Mouse (Mus musculus): ENCODE data around the gene Kif16b. TPM values are rescaled to one million over a fixed set of nuclear protein-coding genes. Genes with fewer than 3 reads are reported as not detected.

Gene Kif16b
- total and polyA plus RNA-seq, 2 experiments from 2014 or later, result 2.7 to 9.9 TPM

DNA sequence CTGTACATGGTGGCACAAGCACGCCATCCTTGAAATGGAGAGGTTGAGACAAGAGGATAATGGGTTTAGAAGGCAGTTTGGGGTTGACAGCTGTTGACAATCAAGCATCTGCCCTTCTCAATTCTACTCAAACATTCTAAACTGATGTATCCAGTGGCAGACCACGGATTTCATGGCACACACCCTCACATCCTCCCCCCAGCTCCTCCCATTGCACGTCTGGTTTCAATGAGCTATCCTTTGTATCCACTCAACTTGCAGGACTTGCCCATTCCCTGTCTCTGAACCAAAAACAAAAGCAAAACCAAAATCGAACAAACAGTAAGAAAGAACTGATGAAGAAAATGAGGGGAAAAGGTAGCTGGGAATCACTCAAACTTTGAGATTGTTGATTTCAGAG lies 183.7 kb downstream of the Kif16b start:
- 78% methylated on average over 4 of the region's 4 CpGs for whole genome bisulfite sequencing
- no peaks in the 10 kb centered on the region for H3K36me3 ChIP-seq (ENCODE audit: insufficient read depth)
- H3K4me3 ChIP-seq (ENCODE audit: low read depth, low read length), result no peak overlapping the region
- ATAC-seq (no peak), DNase-seq (no peak)
- H3K27ac ChIP-seq (ENCODE audit: low read depth, low read length), result no peak overlapping the region
- H3K4me2 ChIP-seq (ENCODE audit: low read depth), result no peak overlapping the region
- no peak for TF ChIP-seq CTCF (IDR thresholded peaks at IDR 0.05; ENCODE audit: low read depth)
- no peaks in the 10 kb centered on the region for H3K9me3 ChIP-seq (ENCODE audit: low read length)
- no peaks in the 10 kb centered on the region for H3K27me3 ChIP-seq (ENCODE audit: insufficient read depth, low read length)
- no peaks in the 10 kb centered on the region for H3K4me1 ChIP-seq (ENCODE audit: insufficient read depth)
- H3K9ac ChIP-seq, result no peak overlapping the region

DNA sequence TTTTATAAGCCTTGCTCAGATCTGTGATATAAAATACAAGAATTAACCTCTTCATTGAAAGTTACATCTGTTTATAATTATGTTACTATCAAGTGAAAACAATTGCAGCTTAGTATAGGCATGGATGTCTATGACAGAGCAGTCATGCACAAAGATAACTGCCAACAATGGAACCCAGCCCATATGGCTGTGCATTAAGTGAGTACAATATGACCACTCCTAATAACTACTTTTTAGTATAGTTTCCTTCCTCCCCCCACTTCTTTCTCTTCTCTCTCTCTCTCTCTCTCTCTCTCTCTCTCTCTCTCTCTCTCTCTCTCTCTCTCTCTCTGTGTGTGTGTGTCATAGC lies 185.4 kb downstream of the Kif16b start:
- H3K9ac ChIP-seq, result no peak overlapping the region

DNA sequence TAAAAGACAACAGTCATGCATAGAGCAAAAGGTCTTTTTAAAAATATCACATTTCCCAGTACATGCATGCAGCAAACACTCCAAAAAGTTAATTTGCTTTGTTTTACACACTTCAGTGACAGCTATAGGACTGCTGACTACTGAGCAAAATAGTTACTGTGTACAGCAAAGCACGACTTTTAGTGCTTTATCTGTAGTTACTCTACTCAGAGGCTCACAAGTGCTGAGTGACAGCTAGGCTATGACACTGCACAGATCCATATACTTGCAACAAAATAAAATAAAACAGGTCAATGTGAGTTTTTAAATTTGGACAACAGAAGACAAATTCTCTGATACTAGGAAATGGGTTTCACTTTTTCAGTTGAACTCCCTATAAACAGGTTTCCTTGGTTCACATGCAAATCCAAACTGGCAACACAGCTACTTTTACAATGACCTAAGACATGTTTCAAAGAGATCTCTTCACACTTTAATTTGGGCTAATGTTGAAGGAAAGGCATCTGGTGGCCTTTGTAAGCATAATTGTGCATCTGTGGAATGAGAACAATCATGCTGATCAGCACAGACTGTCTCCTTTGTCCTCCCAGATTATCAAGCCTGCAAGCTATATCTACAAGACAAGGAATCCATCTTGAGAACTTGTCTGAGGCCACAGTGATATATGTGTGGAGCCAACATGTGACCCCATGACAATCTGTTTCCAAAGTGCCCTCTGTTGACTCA lies 186.0 kb downstream of the Kif16b start:
- ATAC-seq (no peak), DNase-seq (no peak)
- 63% methylated on average over 1 of the region's 1 CpGs for WGBS

More for the DNA sequence above, 185.4 kb downstream of the Kif16b start:
- peaks cover 5% of the 10 kb centered on the region; the same call in 1 of the 2 replicates for H3K36me3 ChIP-seq (ENCODE audit: insufficient read depth)
- H3K4me3 ChIP-seq (ENCODE audit: low read depth, low read length), result no peak overlapping the region
- no peaks in the 10 kb centered on the region for H3K9me3 ChIP-seq (ENCODE audit: low read length)
- H3K4me2 ChIP-seq (ENCODE audit: low read depth), result no peak overlapping the region
- H3K4me1 ChIP-seq (ENCODE audit: insufficient read depth), result no peaks in the 10 kb centered on the region
- H3K27me3 ChIP-seq (ENCODE audit: insufficient read depth, low read length), result no peaks in the 10 kb centered on the region
- DNase-seq (no peak), ATAC-seq (no peak)
- no peak overlapping the region for H3K27ac ChIP-seq (ENCODE audit: low read depth, low read length)
- no peak for TF ChIP-seq CTCF (IDR thresholded peaks at IDR 0.05; ENCODE audit: low read depth)

DNA sequence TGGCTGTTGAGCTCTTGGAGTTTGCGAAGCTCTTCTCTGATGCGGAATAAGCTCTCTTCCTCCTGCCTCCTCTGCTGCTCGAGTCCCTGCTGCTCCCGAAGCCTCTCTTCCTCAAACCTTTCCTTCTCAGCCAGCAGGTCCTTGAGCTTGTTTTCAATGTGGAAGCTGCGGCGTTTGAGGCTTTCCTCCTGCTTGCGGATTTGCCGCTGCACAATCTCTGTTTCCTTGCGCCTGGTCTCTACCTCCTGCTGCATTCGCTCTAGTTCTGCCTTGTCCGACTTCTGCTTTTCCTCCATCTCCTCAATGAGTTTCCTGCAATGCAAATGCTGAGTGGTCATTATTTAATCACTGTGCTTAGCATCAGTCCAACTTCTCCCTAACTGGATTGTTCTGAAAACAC lies 188.6 kb downstream of the Kif16b start:
- 84% methylated on average over 11 of the region's 11 CpGs for WGBS
- H3K4me2 ChIP-seq (ENCODE audit: low read depth), result no peak overlapping the region
- no peak overlapping the region for H3K9ac ChIP-seq
- no peaks in the 10 kb centered on the region for H3K4me1 ChIP-seq (ENCODE audit: insufficient read depth)
- TF ChIP-seq CTCF (IDR thresholded peaks at IDR 0.05; ENCODE audit: low read depth), result no peak
- no peak overlapping the region for H3K27ac ChIP-seq (ENCODE audit: low read depth, low read length)
- H3K4me3 ChIP-seq (ENCODE audit: low read depth, low read length), result no peak overlapping the region
- no peaks in the 10 kb centered on the region for H3K27me3 ChIP-seq (ENCODE audit: insufficient read depth, low read length)
- H3K36me3 ChIP-seq (ENCODE audit: insufficient read depth), result peaks cover 5% of the 10 kb centered on the region; the same call in 1 of the 2 replicates
- no peaks in the 10 kb centered on the region for H3K9me3 ChIP-seq (ENCODE audit: low read length)
- no peak for ATAC-seq
- DNase-seq, result no peak

More for the DNA sequence above, 186.0 kb downstream of the Kif16b start:
- Histone ChIP-seq H3K36me3 (ENCODE audit: insufficient read depth) (peaks cover 5% of the 10 kb centered on the region; the same call in 1 of the 2 replicates), H3K27ac (ENCODE audit: low read depth, low read length) (no peak overlapping the region), H3K9ac (no peak overlapping the region), H3K4me3 (ENCODE audit: low read depth, low read length) (no peak overlapping the region), H3K4me2 (ENCODE audit: low read depth) (no peak overlapping the region), H3K4me1 (ENCODE audit: insufficient read depth) (no peaks in the 10 kb centered on the region), H3K27me3 (ENCODE audit: insufficient read depth, low read length) (no peaks in the 10 kb centered on the region), H3K9me3 (ENCODE audit: low read length) (no peaks in the 10 kb centered on the region)
- TF ChIP-seq CTCF (IDR thresholded peaks at IDR 0.05; ENCODE audit: low read depth), result no peak

DNA sequence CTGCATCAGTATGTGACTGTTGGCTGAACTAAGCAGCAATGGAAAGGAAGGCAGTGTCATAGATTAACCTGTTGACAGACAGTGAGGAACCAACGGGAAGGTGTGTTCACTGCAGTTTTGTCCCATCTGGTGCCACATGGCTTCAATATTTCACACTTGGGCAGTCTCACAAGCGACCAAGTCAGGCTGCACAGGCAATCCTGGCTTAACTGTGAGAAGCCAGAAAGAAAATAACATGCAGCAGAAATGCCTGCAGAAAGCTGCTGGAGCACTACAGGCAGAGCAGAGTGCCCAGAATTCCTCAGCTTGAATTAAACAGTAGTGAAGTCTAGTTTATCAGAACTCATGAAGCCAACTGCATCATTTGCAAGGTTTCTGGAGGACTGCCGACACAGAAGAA lies 192.0 kb downstream of the Kif16b start:
- H3K27me3 ChIP-seq (ENCODE audit: insufficient read depth, low read length), result no peaks in the 10 kb centered on the region
- H3K4me2 ChIP-seq (ENCODE audit: low read depth), result no peak overlapping the region
- no peak overlapping the region for H3K4me3 ChIP-seq (ENCODE audit: low read depth, low read length)
- no peak for DNase-seq
- 50% methylated on average over 3 of the region's 3 CpGs for WGBS
- TF ChIP-seq CTCF (IDR thresholded peaks at IDR 0.05; ENCODE audit: low read depth), result no peak
- no peak overlapping the region for H3K27ac ChIP-seq (ENCODE audit: low read depth, low read length)
- H3K9ac ChIP-seq, result no peak overlapping the region
- ATAC-seq, result peak; percentile 32; the same call in 1 of the 2 replicates
- no peaks in the 10 kb centered on the region for H3K4me1 ChIP-seq (ENCODE audit: insufficient read depth)
- no peaks in the 10 kb centered on the region for H3K9me3 ChIP-seq (ENCODE audit: low read length)
- H3K36me3 ChIP-seq (ENCODE audit: insufficient read depth), result peaks cover 5% of the 10 kb centered on the region; the same call in 1 of the 2 replicates

DNA sequence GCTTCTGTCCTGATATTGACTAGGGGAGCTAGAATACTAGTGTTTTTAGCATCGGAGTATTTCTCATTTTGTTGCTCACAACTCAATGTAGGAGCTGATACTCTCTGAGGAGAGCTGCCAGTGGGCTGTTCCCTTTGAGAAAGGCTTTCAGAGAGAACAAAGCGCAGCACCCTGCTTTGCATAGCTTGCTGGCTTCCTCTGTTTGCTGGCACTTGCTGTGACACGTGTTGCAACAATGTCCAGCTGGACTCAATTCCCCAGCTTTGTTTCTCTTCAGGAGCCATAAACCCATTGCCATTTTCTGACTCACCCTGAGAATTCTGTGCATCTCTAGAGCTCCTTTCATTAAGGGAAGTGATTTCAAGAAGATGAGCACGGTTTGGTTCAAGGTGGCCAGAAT lies 200.6 kb downstream of the Kif16b start:
- ATAC-seq (peak; percentile 90), DNase-seq (peak; percentile 73)
- H3K4me3 ChIP-seq (ENCODE audit: low read depth, low read length), result no peak overlapping the region
- no peaks in the 10 kb centered on the region for H3K36me3 ChIP-seq (ENCODE audit: insufficient read depth)
- no peaks in the 10 kb centered on the region for H3K9me3 ChIP-seq (ENCODE audit: low read length)
- no peak overlapping the region for H3K27ac ChIP-seq (ENCODE audit: low read depth, low read length)
- H3K27me3 ChIP-seq (ENCODE audit: insufficient read depth, low read length), result no peaks in the 10 kb centered on the region
- 22% methylated on average over 4 of the region's 4 CpGs for WGBS
- no peak for TF ChIP-seq CTCF (IDR thresholded peaks at IDR 0.05; ENCODE audit: low read depth)
- no peaks in the 10 kb centered on the region for H3K4me1 ChIP-seq (ENCODE audit: insufficient read depth)
- H3K9ac ChIP-seq, result no peak overlapping the region
- no peak overlapping the region for H3K4me2 ChIP-seq (ENCODE audit: low read depth)

DNA sequence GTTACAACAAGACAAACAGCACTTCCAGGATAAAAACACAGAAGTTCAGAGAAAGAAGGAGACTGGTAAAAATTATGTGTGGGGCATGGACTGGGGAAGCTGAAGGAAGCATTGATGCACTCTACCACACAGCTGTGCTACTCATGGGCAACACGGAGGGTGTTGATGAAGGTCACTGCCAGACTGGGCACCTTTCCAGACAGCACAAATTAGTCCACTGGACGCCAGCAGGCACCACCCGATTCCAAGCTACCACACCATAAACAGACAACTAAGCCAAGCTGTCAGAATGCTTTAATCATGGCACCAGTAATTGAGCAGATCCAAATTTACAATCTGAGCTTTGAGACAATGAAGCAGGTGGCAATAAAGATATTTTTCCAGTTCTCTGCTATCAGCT lies 202.7 kb downstream of the Kif16b start:
- Histone ChIP-seq H3K27ac (ENCODE audit: low read depth, low read length) (no peak overlapping the region), H3K36me3 (ENCODE audit: insufficient read depth) (no peaks in the 10 kb centered on the region), H3K4me3 (ENCODE audit: low read depth, low read length) (no peak overlapping the region), H3K4me2 (ENCODE audit: low read depth) (no peak overlapping the region), H3K9me3 (ENCODE audit: low read length) (no peaks in the 10 kb centered on the region), H3K9ac (no peak overlapping the region), H3K27me3 (ENCODE audit: insufficient read depth, low read length) (no peaks in the 10 kb centered on the region), H3K4me1 (ENCODE audit: insufficient read depth) (no peaks in the 10 kb centered on the region)
- peak; percentile 76 for ATAC-seq
- 21% methylated on average over 3 of the region's 3 CpGs for WGBS
- no peak for TF ChIP-seq CTCF (IDR thresholded peaks at IDR 0.05; ENCODE audit: low read depth)
- DNase-seq, result peak; percentile 65
